Mouse (Mus musculus): ENCODE measurements around the gene Fam104a. TPM values are rescaled to one million over a fixed set of nuclear protein-coding genes. Genes with fewer than 3 reads are reported as not detected.
"Not testable (repeated sequence)": the region's sequence is repeated elsewhere in the genome, so short reads cannot be mapped to it uniquely, and the experiment has no call there.

The Fam104a gene
- total RNA-seq, 2 experiments from 2014 or later = 14.9 to 15.6 TPM

DNA sequence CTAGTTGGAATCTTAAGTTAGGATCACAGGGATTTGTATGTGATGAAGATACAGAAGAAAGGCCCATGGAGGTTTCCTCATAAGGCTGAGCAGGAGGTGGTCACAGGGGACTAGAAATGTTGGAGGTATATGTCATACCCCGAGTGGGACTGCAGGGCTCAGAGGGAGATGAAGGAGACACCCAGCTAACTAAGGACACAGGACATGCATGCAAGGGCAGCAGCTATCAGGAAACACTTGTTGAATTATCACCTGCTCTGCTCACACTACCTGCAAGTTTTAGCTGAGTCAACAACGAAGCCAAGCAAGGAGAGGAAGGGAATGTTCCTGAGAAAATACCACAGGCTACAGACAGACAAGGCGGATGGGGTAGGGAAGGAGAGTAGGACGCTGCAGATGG is 16.3 kb downstream of the Fam104a start:
- DNase-seq = no peak

DNA sequence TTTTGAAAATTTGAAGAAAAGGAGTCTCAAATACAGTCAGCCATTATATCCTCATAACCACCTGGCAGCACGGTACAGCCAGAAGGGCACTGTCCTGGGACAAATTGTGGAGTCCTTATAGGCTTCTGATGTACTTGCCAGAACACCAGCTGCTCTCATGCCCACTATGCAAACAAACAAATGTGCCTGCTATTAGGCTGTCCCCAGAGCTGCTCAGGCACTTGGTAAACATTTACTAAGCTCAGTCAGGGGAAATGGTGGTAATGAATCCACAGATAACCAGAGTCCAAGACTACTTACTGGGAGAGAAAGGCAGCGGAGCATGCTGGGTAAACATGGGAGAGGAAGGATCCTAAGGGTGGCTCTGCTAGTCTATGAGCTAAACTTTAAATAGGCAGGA is 16.8 kb downstream of the Fam104a start:
- DNase-seq = no peak
- intact Hi-C loops (cut with DNase I) = no loop called here

More for the DNA sequence above, 16.3 kb downstream of the Fam104a start:
- intact Hi-C loops (cut with DNase I) = no loop called here

DNA sequence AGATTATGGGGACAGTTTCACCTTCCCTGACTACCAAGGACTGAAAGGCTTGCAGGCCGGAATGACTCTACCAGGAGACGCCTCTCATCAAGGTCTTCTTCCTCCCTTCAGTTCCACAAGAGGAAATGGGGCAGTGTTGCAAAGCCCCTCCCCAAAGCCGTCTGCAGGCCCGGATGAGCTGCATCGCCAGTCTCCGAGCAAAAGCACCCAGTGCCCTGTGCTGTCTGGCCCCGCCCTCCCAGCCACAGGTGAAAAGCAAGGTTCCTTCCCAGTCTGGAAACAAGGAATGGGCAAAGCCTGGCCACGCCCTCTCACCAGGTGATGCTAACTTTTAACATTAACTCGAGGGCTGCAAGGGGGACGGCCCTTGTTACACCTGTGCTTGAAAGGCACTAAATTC is 17.3 kb downstream of the Fam104a start:
- DNase-seq = no peak
- intact Hi-C loops (cut with DNase I) = no loop called here

DNA sequence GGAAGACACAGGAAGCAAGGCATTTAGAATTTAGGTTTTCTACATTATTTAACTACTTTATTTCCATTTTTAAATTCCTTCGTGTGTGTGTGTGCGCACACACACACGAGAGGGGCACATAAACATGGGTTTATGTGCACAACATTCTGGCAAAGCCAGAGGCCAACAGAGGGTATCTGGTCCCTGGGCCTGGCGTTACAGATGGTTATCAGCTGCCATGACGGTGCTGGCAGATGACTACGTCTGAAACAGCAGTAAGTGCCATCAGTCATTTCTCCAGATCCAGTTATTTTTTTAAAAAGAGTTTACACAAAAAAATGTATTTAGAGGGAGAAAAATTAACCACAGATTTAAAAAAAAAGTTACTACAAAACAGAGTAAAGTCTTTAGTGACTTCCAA is 17.8 kb downstream of the Fam104a start:
- intact Hi-C loops (cut with DNase I) = no loop called here

DNA sequence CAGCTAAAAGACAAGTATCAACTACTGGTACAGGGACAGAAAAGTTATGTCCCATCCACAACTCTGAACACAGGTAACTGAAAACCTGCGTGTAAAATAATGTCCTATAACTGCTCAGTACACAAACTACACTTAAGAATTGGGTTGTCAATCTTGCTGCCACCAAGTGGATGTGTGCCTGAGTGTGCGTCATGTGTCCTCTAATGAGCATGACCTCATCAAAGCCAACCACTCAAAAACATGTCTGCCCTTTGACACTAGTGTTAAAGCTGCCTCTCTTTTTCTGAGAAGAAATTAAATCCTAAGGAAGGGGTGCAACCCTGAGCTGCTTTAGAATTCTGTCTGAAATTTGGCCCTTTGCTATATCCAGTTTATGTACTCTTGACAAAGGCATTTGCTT is 19.7 kb downstream of the Fam104a start:
- intact Hi-C loops (cut with DNase I) = no loop called here
- no peak for DNase-seq

More for the DNA sequence above, 17.8 kb downstream of the Fam104a start:
- no peak for DNase-seq

DNA sequence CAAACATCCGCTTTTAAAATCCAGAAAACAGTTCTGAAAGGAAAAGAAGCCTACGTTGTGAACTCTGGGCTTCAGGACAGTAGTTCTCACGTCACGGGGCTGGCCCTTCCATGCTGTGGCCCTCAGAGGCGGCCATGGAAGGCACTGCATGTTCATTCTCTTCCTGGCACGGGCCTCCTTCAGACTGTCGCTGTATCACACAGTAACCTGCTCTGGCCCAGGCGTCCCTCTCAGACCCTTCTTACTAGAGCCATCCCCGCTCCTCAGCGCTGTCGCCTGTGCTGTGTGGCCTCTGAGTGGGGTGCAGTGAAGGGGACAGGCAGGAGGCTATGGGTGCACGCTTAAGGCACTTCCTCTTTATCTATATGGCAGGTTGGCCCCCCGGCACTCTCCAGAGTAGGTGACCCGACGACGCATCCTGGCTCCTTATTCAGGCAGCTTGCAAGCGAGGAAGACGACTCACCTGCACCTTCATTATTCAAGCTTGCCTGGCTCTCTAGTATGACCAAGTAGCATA is 22.1 kb downstream of the Fam104a start:
- DNase-seq = no peak
- intact Hi-C loops (cut with DNase I) = no loop called here

DNA sequence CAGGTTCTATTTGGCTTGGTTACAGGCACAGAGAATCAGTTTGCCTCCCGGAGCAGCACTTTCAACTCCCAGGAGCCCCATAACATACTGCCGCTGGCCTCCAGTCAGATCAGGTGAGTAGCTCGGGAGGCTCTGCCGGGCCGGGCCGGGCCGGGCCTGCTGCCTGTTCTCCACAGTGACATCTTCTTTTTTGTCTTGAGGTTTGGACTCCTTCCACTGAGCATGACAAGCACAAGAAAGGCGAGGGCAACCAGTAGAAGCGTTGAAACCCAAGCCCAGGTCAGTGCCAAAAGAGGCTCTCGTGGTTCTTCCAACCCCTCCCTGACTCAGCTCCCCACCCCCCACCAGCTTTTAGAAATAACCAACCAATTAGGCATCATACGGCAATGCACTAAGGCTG is 23.0 kb downstream of the Fam104a start:
- no peak for DNase-seq
- intact Hi-C loops (cut with DNase I) = no loop called here

DNA sequence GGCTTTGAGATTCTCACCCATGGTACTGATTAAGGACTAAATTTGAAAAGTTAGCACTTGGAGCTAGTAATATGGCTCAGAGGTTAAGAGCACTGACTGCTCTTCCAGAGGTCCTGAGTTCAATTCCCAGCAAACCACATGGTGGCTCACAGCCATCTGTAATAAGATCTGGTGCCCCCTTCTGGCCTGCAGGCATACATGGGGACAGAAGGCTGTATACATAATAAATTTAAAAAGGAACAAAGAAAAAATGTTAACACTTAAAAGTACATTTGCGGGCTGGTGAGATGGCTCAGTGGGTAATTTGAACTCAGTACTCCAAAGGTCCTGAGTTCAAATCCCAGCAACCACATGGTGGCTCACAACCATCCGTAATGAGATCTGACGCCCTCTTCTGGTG is 23.7 kb downstream of the Fam104a start:
- intact Hi-C loops (cut with DNase I); DNase-seq: not testable (repeated sequence)

DNA sequence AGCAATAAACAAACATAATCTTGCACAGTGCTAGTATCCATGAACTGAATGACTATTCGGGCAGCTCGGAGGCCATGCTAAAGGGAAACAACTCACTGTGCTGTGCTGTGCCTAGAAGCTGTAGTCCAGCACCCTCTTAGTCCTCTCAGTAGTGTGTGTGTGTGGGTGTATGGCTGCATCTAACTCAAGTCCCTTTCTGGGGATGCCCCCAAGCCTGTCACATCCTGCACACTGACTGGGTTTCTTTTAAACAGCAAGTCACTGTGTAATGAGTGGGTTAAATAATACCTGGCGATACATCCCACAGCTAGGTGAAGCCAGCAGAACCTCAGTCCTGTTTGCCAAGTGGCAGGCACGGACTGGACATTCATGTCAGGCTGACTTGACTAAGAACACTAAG is 25.2 kb downstream of the Fam104a start:
- intact Hi-C loops (cut with DNase I) = no loop called here
- no peak for DNase-seq

DNA sequence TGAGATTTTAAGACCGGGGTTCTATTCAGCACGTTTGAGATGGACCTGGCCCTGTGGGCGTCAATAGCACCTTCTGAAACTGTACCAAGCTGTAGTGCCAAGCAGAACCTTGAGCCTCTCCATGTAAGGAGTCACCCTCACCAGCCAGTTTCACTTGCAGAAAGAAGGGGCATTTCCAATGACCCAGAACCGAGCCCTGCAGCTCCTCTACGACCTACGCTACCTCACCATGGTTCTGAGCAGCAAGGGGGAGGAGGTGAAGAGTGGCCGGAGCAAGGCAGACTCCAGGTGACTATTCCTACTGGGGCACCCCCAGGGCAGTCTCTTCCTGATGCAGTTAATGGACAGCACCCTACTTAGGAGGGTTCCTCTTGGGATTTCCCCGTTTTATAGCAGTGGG is 25.6 kb downstream of the Fam104a start:
- DNase-seq = no peak
- intact Hi-C loops (cut with DNase I) = no loop called here

DNA sequence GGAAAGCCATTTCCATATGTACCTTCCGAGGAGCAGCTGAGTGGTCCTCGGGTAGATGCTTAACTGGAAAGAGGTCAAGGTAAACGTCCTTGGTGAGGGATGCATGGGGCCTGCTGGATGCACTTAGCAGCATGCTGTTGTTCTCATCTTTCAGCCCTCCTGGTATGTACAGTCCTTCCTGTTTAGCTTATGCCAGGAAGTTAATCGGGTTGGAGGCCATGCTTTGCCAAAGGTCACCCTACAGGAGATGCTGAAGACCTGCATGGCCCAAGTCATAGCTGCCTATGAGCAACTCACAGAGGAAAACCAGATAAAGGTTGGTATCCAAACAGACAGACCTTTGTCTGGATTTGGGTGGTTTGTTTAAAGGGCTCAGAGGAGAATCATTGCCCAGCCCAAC is 26.7 kb downstream of the Fam104a start:
- intact Hi-C loops (cut with DNase I) = no loop called here
- DNase-seq = no peak

DNA sequence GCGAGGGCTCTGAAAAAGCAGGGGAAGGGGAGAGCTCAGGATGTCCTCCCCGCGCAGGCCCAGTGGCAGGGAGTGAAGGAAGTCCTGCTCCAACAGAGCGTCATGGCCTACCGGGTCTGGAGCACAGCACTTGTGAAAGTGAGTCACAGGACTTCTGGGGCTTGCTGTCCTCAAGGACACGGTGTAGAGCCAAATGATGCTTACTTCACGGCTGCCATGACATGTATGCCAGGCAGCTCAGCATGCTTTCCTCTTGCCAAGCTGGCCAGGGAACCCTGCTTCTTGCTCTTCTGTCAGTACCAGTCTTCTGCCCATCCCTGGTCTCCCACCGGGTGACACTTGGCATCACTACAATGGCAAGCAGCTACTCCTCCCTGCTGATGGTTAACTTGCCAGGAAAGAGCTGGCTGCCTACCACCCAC is 27.4 kb downstream of the Fam104a start:
- intact Hi-C loops (cut with DNase I) = no loop called here
- DNase-seq = no peak

DNA sequence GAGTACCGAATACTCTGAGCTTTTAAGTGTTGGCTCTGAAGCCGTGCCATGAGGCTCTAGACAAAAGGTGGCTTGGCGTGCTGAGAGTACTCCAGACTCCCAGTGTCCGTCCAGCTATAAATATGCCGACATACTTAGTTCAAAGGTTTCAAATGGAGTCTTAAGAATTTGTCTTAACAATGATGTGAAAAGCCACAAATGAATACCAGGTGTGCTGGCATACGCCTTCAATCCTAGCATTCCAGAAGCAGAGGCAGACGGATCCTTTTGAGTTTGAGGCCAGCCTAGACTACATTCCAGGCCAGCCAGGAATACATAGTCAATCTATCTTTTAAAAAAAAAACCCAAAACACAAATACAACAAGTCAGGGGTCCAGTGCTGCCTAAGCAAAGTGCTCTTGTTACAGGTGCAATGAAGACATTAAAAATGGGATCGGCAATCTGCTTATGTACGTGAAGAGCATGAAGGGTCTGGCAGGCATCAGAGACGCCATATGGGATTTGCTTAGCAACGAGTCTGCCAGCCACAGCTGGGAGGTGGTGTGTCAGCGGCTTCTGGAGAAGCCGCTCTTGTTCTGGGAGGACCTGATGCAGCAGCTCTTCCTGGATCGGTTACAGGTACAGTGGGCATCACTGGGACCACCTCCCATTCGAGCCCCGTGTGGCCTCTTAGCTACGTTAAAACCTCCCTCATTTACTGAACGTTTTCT is 29.2 kb downstream of the Fam104a start:
- intact Hi-C loops (cut with DNase I) = no loop called here
- DNase-seq = no peak

DNA sequence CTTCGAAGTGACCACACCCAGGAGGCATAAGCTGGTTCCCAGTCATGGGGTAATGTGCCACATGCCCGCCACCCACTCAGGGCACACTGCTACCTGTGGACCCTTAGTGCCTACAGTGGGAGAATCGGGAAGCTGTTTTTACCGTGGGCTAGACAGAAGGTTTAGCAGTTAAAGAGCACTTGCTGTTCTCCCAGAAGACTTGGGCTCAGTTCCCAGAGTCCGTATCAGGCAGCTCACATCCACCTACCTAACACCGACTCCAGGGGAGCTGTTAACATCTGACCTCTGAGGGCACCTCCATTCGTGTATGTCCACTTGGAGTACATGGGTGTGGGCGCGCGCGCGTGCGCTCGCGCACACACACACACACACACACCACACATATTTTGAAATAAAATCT is 29.9 kb downstream of the Fam104a start:
- no peak for DNase-seq
- intact Hi-C loops (cut with DNase I) = no loop called here

DNA sequence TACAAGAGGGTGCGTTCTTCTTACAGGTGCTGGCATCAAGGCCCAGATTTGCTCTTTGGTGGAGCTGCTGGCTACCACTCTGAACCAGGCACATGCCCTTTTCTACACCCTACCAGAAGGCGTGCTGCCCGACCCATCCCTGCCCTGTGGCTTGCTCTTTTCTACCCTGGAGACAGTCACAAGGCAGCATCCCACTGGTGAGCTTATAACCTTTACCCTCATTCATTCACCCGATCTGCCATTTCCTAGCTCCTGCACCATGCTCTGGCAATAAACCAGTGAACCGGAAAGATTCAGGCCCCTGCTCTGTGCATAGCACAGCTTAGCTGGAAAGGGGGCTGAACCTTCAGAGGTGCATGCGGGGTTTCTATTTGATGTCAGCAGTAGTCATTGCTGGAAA is 31.4 kb downstream of the Fam104a start:
- DNase-seq = no peak
- intact Hi-C loops (cut with DNase I) = no loop called here

DNA sequence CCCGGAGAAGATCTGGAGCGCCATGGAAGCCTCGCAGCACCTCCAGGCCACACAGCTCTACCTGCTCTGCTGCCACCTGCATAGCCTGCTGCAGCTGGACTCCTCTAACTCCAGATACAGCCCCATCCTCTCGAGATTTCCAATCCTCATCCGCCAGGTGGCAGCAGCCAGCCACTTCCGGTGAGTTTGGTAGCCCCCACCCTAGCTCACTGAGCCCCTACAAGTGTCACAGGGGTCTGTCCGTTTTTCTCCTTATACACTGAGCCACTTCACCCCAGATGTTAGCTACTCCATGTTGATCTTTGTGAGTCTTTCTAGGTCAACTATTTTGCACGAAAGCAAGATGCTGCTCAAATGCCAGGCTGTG is 32.1 kb downstream of the Fam104a start:
- intact Hi-C loops (cut with DNase I) = no loop called here
- DNase-seq = no peak

DNA sequence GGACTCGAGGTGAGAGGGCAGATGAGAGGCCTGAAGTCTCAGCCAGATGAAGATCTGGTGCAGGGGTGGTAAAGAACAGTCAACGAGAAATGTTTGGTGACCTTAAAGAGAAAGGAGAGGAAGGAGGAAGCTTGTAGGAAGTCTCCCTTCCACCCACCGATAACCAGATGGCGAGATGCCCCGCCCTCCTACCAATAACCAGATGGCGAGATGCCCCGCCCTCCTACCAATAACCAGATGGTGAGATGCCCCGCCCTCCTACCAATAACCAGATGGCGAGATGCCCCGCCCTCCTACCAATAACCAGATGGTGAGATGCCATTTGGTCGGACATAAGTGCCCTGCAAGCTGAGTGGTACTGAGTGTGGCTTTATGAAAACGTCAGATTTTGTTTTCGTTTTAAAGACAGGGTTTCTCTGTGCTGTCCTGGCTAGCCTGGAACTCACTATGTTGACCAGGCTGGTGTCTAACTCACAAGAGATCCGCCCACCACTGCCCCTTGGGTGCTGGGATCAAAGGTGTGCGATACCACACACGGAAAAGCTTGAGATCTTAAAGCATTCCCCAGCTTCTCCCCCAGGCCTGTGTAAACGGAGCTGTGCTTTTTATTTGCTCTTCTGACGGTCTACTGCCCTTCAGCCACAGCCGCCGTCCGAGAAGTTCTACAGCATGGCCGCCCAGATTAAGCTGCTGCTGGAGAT is 32.6 kb downstream of the Fam104a start:
- no peak for DNase-seq
- intact Hi-C loops (cut with DNase I) = no loop called here

DNA sequence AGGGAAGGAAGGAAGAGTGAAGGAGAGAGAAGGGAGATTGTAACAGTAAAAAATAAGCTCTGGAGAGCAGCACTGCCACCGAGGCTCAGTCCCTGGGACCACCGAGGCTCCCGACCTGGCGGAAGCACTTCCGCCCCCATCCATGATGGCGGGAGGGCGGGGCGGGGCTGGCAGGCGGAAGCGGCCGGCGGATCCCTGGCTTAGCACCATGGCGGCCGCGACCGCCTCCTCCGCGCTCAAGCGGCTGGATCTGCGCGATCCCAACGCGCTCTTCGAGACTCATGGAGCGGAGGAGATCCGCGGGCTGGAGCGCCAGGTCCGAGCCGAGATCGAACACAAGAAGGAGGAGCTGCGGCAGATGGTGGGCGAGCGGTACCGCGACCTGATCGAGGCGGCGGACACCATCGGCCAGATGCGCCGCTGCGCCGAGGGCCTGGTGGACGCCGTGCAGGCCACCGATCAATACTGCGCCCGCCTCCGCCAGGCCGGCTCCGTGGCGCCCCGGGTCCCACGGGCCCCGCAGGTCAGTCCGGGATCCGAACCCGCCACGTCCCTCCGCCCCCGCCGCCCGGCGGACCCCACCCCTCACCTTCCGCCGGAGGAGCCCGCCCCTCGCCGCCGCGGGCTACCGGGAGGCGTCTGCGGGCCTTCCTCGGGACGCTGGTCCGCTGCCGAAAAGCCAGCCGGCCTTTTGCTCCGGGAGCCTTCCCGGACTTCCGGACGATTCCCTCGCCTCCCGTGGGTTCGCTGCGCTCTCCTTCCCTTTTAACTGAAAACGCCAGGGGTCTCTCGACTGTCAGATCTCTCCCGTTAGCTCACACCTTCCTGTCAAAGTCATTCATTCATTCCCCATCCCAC is 34.4 kb downstream of the Fam104a start, which contains the start of gene Slc39a11:
TSS of gene Slc39a11 (minus strand) at position 727 of the 858 bp plus-strand sequence.
- intact Hi-C loops (cut with DNase I) = loop anchor here (1.0 to 2.0 kb wide), 2 partner anchors 35 to 102 kb away; partner anchors contain the start of genes Cdc42ep4, D11Wsu47e and Fam104a
- peak; percentile 71 to 79 for DNase-seq

DNA sequence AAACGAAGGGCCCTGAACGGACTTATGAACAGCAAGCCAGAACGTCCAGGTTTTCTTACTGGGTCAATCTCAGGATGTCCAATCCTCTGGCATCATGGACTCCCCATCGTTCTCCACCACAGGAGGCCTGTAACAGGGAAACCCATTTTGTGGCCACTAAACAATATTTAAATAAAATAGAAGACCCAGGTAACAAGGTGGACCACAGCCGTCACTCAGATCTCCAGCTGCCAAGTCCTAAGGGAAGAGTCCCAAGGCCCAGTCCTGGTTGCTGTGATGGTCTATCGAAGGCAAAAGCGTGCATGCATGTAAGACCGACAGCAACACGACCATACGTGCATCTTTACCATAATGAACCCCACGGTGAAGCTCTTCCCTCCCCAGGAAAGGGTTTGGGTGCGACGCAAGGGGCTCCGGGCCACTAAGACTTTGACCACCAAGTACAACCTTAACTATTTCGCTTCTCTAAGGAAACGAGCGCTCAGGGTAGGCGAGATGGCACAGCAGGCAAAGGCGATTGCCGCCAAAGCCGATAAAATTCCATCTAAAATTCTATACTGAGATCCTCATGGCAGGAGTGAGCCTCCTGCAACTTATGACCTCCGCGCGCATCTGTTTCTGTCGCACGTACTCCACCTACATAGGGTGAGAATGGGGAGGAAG is 35.1 kb downstream of the Fam104a start, which contains the start of gene Cog1:
TSS of gene Cog1 (plus strand) at position 480 of the 663 bp plus-strand sequence.
- intact Hi-C loops (cut with DNase I) = loop anchor here (1.0 to 2.0 kb wide), 3 partner anchors 36 to 162 kb away; partner anchors contain the start of genes Cdc42ep4, D11Wsu47e and Fam104a
- DNase-seq = peak in 1 of 2 experiments; percentile 25

DNA sequence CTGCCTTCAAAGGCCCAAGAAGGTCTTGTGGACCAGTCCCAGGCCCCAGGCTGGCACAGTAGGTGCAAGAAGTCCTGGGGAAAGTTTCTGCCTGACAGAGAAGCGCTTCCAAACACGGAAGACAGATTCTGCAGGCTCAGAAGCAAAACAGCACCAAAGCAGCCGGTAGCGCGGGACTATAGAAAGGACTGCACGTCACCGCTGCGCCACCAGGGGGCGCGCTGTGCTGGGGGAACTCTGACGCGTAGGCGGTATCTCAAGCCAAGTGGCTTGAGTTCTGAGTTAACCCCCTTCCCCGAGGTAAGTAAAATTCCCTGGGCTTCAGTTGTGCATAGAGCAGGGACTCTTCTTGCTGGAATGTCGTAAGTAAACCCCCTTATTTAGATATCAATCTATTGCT is 35.8 kb downstream of the Fam104a start:
- intact Hi-C loops (cut with DNase I) = loop anchor here (1.0 to 2.0 kb wide), 2 partner anchors 37 to 163 kb away; partner anchors contain the start of genes D11Wsu47e and Fam104a
- DNase-seq = peak; percentile 83 to 88

All from heart, postnatal 36 days (tissue).